Mouse (Mus musculus) olfactory bulb, adult 2 months (tissue): ENCODE data around the gene Dot1l.

Experiments
- CTCF ChIP-seq: fragments of 200-500 bp; IDR thresholded peaks from 2 replicates; pipeline ENCODE4 v1.5.1; 2012; ENCODE audit warnings: low read depth, mild to moderate bottlenecking, low read length, moderate library complexity; ENCODE audit not compliant: insufficient read depth
- POLR2A ChIP-seq: fragments of 200-500 bp; IDR thresholded peaks from 2 replicates; pipeline ENCODE4 v1.6.1; 2012; ENCODE audit warnings: mild to moderate bottlenecking, low read depth, low read length, moderate library complexity; ENCODE audit not compliant: insufficient read depth

- TF ChIP-seq POLR2A = no peak
- no peak for TF ChIP-seq CTCF
These were observed 41.4 kb downstream of the Dot1l start for GRCm38 (mm10) chr10:80796307-80796848.
